Mouse (Mus musculus): ENCODE data around the gene Nprl2.

The Nprl2 gene

GRCm38 (mm10) chr9:107587833-107588639, 46.0 kb downstream of the Nprl2 start:
- CTCF ChIA-PET: interaction anchor here in 3 of 4 experiments (0.6 to 2.9 kb wide), 23 partner anchors 11 to 87 kb away, joined by 3 to 10 read pairs (median 4); partner anchors contain the start of gene Hyal1 (in 1 of the 3)
- POLR2A ChIA-PET: interaction anchor here (0.5 to 29.0 kb wide), 53 partner anchors 6 to 751 kb away, joined by 3 to 450 read pairs (median 5); partner anchors contain the start of genes Hyal1 (in 4 of the 4), Naa80 (in 3 of the 4), Cyb561d2 (in 2 of the 4) and Gnai2 (in 2 of the 4)

- ChIA-PET POLR2A (interaction anchor here in 3 of 4 experiments (0.6 to 29.0 kb wide), 15 partner anchors 4 to 799 kb away, joined by 3 to 450 read pairs (median 5); partner anchors contain the start of genes Hyal1 (in 2 of the 3), Hyal2 (in 2 of the 3), Naa80 (in 2 of the 3) and Hyal3 (in 1 of the 3)), CTCF (interaction anchor here in 3 of 4 experiments (0.6 to 2.9 kb wide), 10 partner anchors 11 to 295 kb away, joined by 3 to 16 read pairs (median 4); no protein-coding TSS in a partner anchor)
Observed at GRCm38 (mm10) chr9:107590058-107590772, 48.2 kb downstream of the Nprl2 start.

GRCm38 (mm10) chr9:107590773-107591060, 48.7 kb downstream of the Nprl2 start:
- ChIA-PET POLR2A (interaction anchor here in 3 of 4 experiments (1.1 to 29.0 kb wide), 10 partner anchors 4 to 40 kb away, joined by 3 to 450 read pairs (median 5); partner anchors contain the start of genes Hyal1 (in 2 of the 3), Naa80 (in 2 of the 3), Hyal2 (in 1 of the 3) and Hyal3 (in 1 of the 3)), CTCF (interaction anchor here in 3 of 4 experiments (0.6 to 2.9 kb wide), 9 partner anchors 10 to 295 kb away, joined by 3 to 16 read pairs (median 5); no protein-coding TSS in a partner anchor)

- CTCF ChIA-PET: interaction anchor here (0.6 to 1.4 kb wide), 6 partner anchors 11 to 52 kb away, joined by 3 read pairs; no protein-coding TSS in a partner anchor
- POLR2A ChIA-PET: interaction anchor here in 3 of 4 experiments (0.6 to 21.2 kb wide), 16 partner anchors 9 to 502 kb away, joined by 3 to 450 read pairs (median 4); partner anchors contain the start of genes Hyal1 (in 2 of the 3), Hyal3 (in 2 of the 3), Naa80 (in 2 of the 3) and Gnai2 (in 1 of the 3)
Observed at GRCm38 (mm10) chr9:107593101-107593976, 51.3 kb downstream of the Nprl2 start.

- ChIA-PET POLR2A (interaction anchor here (1.0 to 21.2 kb wide), 9 partner anchors 12 to 44 kb away, joined by 3 to 450 read pairs (median 3); partner anchors contain the start of genes Hyal1 (in 2 of the 4), Naa80 (in 2 of the 4), Hyal2 (in 1 of the 4) and Hyal3 (in 1 of the 4)), CTCF (interaction anchor here in 1 of 4 experiments (0.7 kb wide), 1 partner anchor 52 kb away, joined by 4 read pairs; no protein-coding TSS in a partner anchor)
Observed at GRCm38 (mm10) chr9:107594281-107595062, 52.4 kb downstream of the Nprl2 start.

Data from embryonic stem cell, embryonic (primary cell).